Mouse (Mus musculus) heart, embryonic 14.5 days (tissue): ENCODE results near the gene Atp6v1f. TPM values are rescaled to one million over a fixed set of nuclear protein-coding genes. Genes with fewer than 3 reads are reported as not detected.

Experiments
- ATAC-seq: fragments of 200-750 bp; cut with Nextera tagmentation; 2 replicates; pipeline ENCODE4 v1.8.0; 2017; ENCODE audit warnings: low read depth, moderate TSS enrichment; ENCODE audit not compliant: insufficient number of reproducible peaks, insufficient read depth, low FRiP score
- H3K27ac ChIP-seq, 2 experiments: fragments of 200-500 bp in 1 of 2; fragments of 300-500 bp in 1 of 2; sonication (generic) in 1 of 2; replicated peaks in 1 of 2; 2 replicates each; pipeline ENCODE4 v1.5.1; 2012 to 2014; ENCODE audit warnings: low read depth in 2 of 2, low read length in 2 of 2, control low read depth in 1 of 2, mild to moderate bottlenecking in 1 of 2, mixed read lengths in 1 of 2; ENCODE audit not compliant: control insufficient read depth in 1 of 2, insufficient read depth in 1 of 2
- H3K27me3 ChIP-seq: fragments of 300-500 bp; sonication (generic); 2 replicates; pipeline ENCODE4 v1.6.1; 2014; ENCODE audit warnings: mild to moderate bottlenecking, low read length, control low read depth; ENCODE audit not compliant: control insufficient read depth, insufficient read depth
- H3K36me3 ChIP-seq: fragments of 300-500 bp; sonication (generic); 2 replicates; pipeline ENCODE4 v1.6.1; 2014; ENCODE audit warnings: mild to moderate bottlenecking, control low read depth, low read length, mixed read lengths; ENCODE audit not compliant: control insufficient read depth, insufficient read depth
- H3K4me1 ChIP-seq, 2 experiments: fragments of 200-500 bp in 1 of 2; fragments of 300-500 bp in 1 of 2; sonication (generic) in 1 of 2; 2 replicates each; pipeline ENCODE4 v1.6.1; 2012 to 2014; ENCODE audit warnings: low read length in 2 of 2, control low read depth in 1 of 2, mixed read lengths in 1 of 2; ENCODE audit not compliant: control insufficient read depth in 2 of 2, insufficient read depth in 2 of 2
- H3K4me2 ChIP-seq: fragments of 300-500 bp; sonication (generic); 2 replicates; pipeline ENCODE4 v1.6.1; 2014; ENCODE audit warnings: mild to moderate bottlenecking, low read length
- H3K4me3 ChIP-seq, 2 experiments: fragments of 200-500 bp in 1 of 2; fragments of 300-500 bp in 1 of 2; sonication (generic) in 1 of 2; 2 replicates each; pipeline ENCODE4 v1.5.1; 2012 to 2014; ENCODE audit warnings: low read length in 2 of 2, mild to moderate bottlenecking in 2 of 2, control low read depth in 1 of 2, low read depth in 1 of 2, moderate library complexity in 1 of 2; ENCODE audit not compliant: control insufficient read depth in 1 of 2, insufficient read depth in 1 of 2
- H3K9ac ChIP-seq: fragments of 300-500 bp; sonication (generic); 2 replicates; pipeline ENCODE4 v1.6.1; 2014; ENCODE audit warnings: mild to moderate bottlenecking, low read length
- H3K9me3 ChIP-seq: fragments of 300-500 bp; sonication (generic); 2 replicates; pipeline ENCODE4 v1.6.1; 2016; ENCODE audit warnings: low read length, control low read depth; ENCODE audit not compliant: control insufficient read depth
- WGBS: fragments of 180-500 bp; shearing (Covaris S2); extraction: QIAGEN DNeasy Blood & Tissue Kit; methylation state at CpG from one replicate; pipeline ENCODE4 v1.1.7; 2014; 5-methylcytosine and 5-hydroxymethylcytosine counted together
- polyA plus RNA-seq: library from polyadenylated mRNA; unstranded; fragments of >200 nt; fragmentation: Nextera tagmentation; extraction: Ambion mirVana; gene quantifications from 2 replicates; pipeline ENCODE4 v1.2.1, GENCODE M21; 2014

The Atp6v1f gene
- polyA plus RNA-seq, 1 experiment from 2014 or later: 250 TPM

DNA sequence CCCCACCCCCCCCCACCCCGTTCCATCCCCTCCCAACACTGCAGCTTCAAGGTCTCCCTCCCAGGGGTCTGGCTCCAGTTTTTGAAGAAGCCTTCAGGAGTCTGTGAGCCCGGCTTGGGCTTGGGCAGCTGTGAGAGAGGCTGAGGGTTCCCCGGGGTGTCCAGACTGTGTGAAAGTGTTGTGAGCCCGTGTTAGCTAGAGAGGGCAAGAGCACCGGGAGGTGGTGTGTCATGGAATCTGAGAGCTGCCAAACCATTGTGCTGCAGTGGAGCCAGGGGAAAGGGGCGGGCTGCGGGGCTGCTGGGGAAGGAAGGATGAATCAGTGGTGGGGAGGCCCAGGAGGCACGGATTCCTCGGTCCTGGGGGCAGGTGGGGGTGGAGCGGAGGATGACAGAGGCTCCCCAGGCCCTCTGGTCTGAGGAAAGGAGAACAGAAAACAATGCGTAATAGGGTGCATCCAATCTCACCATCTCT, 31.0 kb upstream of the Atp6v1f start:
- peaks cover 23 to 34% of the 10 kb centered on the region in 2 experiments for H3K4me1 ChIP-seq
- peak overlapping the region; percentile 93 to 99 for H3K27ac ChIP-seq
- peak overlapping the region; percentile 97 for H3K9ac ChIP-seq
- no peaks in the 10 kb centered on the region for H3K9me3 ChIP-seq
- 4% methylated on average over 11 of the region's 11 CpGs for WGBS
- H3K36me3 ChIP-seq: peaks cover 49% of the 10 kb centered on the region
- H3K4me3 ChIP-seq: peak overlapping the region; percentile 71 to 75; a peak in 3 of 4 replicates
- H3K4me2 ChIP-seq: peak overlapping the region; percentile 81
- ATAC-seq: peak; percentile 17
- no peaks in the 10 kb centered on the region for H3K27me3 ChIP-seq

DNA sequence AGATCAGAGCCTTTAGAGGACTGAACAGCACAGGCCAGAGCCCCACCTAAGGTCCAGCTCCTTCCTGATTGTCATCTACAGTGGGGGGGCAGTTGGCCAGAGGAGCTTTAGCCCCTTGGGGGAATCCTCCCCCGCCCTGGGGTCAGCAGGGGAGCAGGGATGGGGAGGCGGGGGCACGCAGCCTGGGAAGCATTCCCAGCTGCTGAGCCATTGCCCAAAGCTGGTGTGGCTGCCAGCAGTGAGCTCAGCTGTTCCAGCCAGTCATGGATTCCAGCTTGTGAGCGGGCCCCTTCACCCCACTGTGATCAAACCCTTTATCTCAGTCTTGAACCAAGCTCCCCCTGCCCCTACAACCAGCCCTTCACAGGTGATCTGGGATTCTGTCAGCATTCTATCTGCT, 28.3 kb upstream of the Atp6v1f start:
- Histone ChIP-seq H3K36me3 (peaks cover 76% of the 10 kb centered on the region), H3K4me2 (no peak overlapping the region), H3K27ac (no peak overlapping the region), H3K9ac (no peak overlapping the region; the same call in 1 of the 2 replicates), H3K27me3 (no peaks in the 10 kb centered on the region), H3K9me3 (no peaks in the 10 kb centered on the region), H3K4me1 (peaks cover 12 to 20% of the 10 kb centered on the region in 2 experiments), H3K4me3 (no peak overlapping the region)
- 90% methylated on average over 4 of the region's 4 CpGs for WGBS
- no peak for ATAC-seq

DNA sequence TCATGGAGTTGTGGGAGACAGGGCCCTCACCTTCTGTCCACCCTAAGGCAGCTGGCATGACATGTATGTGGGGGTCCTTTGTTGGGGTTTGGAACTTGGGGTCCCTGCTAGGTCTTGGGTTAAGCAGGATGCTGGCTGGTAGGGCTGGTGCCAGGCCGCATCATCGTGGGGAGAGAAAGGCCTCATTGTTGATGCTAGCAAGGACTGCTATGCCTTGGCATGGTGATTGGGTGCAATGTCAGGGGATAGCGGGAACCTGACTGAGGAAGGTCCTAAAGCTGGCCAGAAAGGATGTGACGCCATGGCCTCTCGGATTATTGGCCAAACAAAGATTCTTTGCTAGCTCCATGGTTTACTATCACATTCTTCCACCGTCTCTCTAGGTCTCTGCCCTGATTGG, 27.7 kb upstream of the Atp6v1f start:
- Histone ChIP-seq H3K4me1 (peaks cover 12 to 20% of the 10 kb centered on the region in 2 experiments), H3K9ac (no peak overlapping the region), H3K36me3 (peaks cover 82% of the 10 kb centered on the region), H3K4me2 (no peak overlapping the region), H3K4me3 (no peak overlapping the region), H3K9me3 (no peaks in the 10 kb centered on the region), H3K27me3 (no peaks in the 10 kb centered on the region), H3K27ac (no peak overlapping the region)
- WGBS: 88% methylated on average over 6 of the region's 6 CpGs
- no peak for ATAC-seq

DNA sequence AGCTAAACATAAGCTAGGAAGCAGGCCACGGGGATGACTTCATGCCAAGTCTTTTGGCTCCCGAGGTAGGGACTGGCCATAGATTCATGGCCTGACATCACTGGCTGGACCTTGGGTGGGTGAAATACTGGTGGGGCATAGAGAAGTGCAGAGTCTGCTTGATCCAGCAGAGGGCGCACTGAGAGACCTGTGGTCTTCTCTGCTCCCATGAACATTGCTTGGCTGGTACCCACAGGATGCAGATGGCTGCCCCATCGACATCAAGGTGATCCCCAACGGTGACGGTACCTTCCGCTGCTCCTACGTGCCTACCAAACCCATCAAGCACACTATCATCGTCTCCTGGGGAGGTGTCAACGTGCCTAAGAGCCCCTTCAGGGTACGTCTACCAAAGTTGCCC, 22.7 kb upstream of the Atp6v1f start:
- Histone ChIP-seq H3K4me1 (no peaks in the 10 kb centered on the region), H3K9ac (no peak overlapping the region), H3K4me2 (no peak overlapping the region), H3K4me3 (no peak overlapping the region), H3K27ac (no peak overlapping the region), H3K9me3 (no peaks in the 10 kb centered on the region), H3K27me3 (no peaks in the 10 kb centered on the region), H3K36me3 (peaks cover 100% of the 10 kb centered on the region)
- WGBS: 61% methylated on average over 11 of the region's 11 CpGs
- no peak for ATAC-seq

DNA sequence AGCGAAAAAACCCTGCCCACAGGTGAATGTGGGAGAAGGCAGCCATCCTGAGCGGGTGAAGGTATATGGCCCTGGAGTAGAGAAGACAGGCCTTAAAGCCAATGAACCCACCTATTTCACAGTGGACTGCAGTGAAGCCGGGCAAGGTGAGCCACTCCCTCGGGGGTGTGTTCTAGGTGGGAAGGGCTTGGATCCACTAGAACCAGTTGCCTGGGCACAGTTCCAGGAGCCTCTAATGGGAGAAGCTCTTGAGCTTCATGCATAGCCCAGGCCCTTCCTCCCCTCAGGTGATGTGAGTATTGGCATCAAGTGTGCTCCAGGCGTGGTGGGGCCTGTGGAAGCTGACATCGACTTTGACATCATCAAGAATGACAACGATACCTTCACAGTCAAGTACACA, 22.2 kb upstream of the Atp6v1f start:
- Histone ChIP-seq H3K9ac (no peak overlapping the region), H3K4me2 (no peak overlapping the region), H3K9me3 (no peaks in the 10 kb centered on the region), H3K4me1 (no peaks in the 10 kb centered on the region), H3K27ac (no peak overlapping the region), H3K4me3 (no peak overlapping the region), H3K36me3 (peaks cover 100% of the 10 kb centered on the region), H3K27me3 (no peaks in the 10 kb centered on the region)
- WGBS: 85% methylated on average over 7 of the region's 7 CpGs
- ATAC-seq: no peak

DNA sequence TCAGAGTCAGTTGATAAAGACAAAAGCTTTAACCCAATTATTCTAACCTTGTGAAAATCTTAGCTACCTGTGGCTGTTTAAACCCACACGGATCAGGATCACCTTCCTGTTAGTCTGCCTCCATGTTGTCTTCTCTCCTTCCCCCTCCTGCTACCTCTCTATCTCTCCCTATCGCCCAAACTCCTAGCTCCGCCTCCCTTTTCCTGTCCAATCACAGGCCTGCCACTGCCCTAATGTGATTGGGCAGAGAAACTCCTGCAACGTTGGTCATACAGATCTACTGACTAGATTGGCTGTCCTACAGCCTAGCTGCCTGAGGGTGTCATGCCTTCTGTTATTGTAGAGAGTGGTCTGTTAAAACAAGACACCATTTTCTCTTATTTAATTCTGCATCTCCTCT, 17.7 kb upstream of the Atp6v1f start:
- Histone ChIP-seq H3K27ac (no peak overlapping the region), H3K9me3 (no peaks in the 10 kb centered on the region), H3K9ac (no peak overlapping the region), H3K4me3 (no peak overlapping the region), H3K4me1 (no peaks in the 10 kb centered on the region), H3K36me3 (peaks cover 99% of the 10 kb centered on the region), H3K27me3 (no peaks in the 10 kb centered on the region), H3K4me2 (no peak overlapping the region)
- ATAC-seq: no peak
- 24% methylated on average over 4 of the region's 4 CpGs for WGBS

DNA sequence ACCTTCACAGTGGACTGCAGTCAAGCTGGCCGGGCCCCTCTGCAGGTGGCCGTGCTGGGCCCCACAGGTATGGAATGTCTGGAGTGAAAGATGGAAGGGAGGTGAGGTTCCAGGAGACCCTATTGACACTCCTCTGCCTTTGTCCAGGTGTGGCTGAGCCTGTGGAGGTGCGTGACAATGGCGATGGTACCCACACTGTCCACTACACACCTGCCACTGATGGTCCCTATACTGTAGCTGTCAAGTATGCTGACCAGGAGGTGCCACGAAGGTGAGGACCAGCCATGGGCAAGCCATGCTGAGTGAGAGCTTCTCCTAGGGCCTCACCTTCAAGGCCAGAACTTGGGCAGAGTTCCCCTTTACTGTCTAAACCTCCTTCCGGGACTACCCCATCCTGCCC, 16.9 kb upstream of the Atp6v1f start:
- Histone ChIP-seq H3K4me1 (no peaks in the 10 kb centered on the region), H3K36me3 (peaks cover 99% of the 10 kb centered on the region), H3K27me3 (no peaks in the 10 kb centered on the region), H3K4me2 (no peak overlapping the region), H3K4me3 (no peak overlapping the region), H3K9ac (no peak overlapping the region), H3K9me3 (no peaks in the 10 kb centered on the region), H3K27ac (no peak overlapping the region)
- no peak for ATAC-seq
- WGBS: 91% methylated on average over 6 of the region's 6 CpGs

DNA sequence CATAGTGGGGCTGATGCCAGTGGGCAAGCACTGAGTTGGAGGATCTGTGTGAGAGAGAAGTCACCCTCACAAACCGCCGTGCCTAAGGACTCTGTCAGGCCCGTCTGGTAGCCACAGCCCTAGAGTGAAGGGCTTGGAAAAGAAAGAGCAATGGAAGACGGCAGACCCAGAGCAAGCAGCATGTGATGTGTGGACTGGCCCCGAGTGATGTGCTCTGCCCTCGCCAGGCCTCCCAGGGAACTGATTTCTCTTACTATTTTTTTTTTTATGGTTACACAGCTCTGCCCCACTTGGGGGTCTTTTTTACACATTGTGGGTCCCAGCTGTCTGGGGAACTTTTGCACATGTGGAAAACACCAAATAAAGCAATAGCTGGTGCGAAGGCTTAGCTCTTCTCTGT, 6.0 kb upstream of the Atp6v1f start:
- WGBS: 55% methylated on average over 7 of the region's 7 CpGs

More for the DNA sequence above, 6.0 kb upstream of the Atp6v1f start:
- no peaks in the 10 kb centered on the region for H3K27me3 ChIP-seq
- ATAC-seq: no peak
- peaks cover 55% of the 10 kb centered on the region for H3K36me3 ChIP-seq
- H3K4me2 ChIP-seq: no peak overlapping the region
- no peak overlapping the region for H3K4me3 ChIP-seq
- 0 out of 4 replicates have a peak, but pooled peaks cover 0 to 2% of the 10 kb centered on the region in 2 experiments for H3K4me1 ChIP-seq
- no peak overlapping the region for H3K9ac ChIP-seq
- H3K9me3 ChIP-seq: no peaks in the 10 kb centered on the region
- H3K27ac ChIP-seq: no peak overlapping the region
